Mouse (Mus musculus): ENCODE results near the gene Trim37.
"Not testable (repeated sequence)": the region's sequence is repeated elsewhere in the genome, so short reads cannot be mapped to it uniquely, and the experiment has no call there.

The Trim37 gene

GRCm38 (mm10) chr11:87233377-87233776, 106.5 kb downstream of the Trim37 start:
- DNase-seq (ENCODE audit: low read depth): no peak

- DNase-seq (ENCODE audit: low read depth): no peak
Measured at GRCm38 (mm10) chr11:87234743-87235485, 108.0 kb downstream of the Trim37 start.

- DNase-seq (ENCODE audit: low read depth): no peak
Measured at GRCm38 (mm10) chr11:87235486-87235872, 108.6 kb downstream of the Trim37 start.

GRCm38 (mm10) chr11:87238891-87239530, 112.1 kb downstream of the Trim37 start:
- DNase-seq (ENCODE audit: low read depth): no peak

- DNase-seq (ENCODE audit: low read depth): no peak
Measured at GRCm38 (mm10) chr11:87240141-87240832, 113.4 kb downstream of the Trim37 start.

GRCm38 (mm10) chr11:87240833-87241215, 113.9 kb downstream of the Trim37 start:
- no peak for DNase-seq (ENCODE audit: low read depth)

GRCm38 (mm10) chr11:87241256-87241655, 114.4 kb downstream of the Trim37 start:
- no peak for DNase-seq (ENCODE audit: low read depth)

GRCm38 (mm10) chr11:87245171-87245840, 118.4 kb downstream of the Trim37 start:
- no peak for DNase-seq (ENCODE audit: low read depth)

GRCm38 (mm10) chr11:87246107-87246651, 119.3 kb downstream of the Trim37 start:
- no peak for DNase-seq (ENCODE audit: low read depth)

- no peak for DNase-seq (ENCODE audit: low read depth)
Measured at GRCm38 (mm10) chr11:87246724-87247493, 120.0 kb downstream of the Trim37 start.

- DNase-seq (ENCODE audit: low read depth): no peak
Measured at GRCm38 (mm10) chr11:87247494-87247866, 120.6 kb downstream of the Trim37 start.

- DNase-seq (ENCODE audit: low read depth): no peak
Measured at GRCm38 (mm10) chr11:87250132-87250531, 123.3 kb downstream of the Trim37 start.

GRCm38 (mm10) chr11:87253294-87253693, 126.4 kb downstream of the Trim37 start:
- DNase-seq (ENCODE audit: low read depth): no peak

- DNase-seq (ENCODE audit: low read depth): no peak
Measured at GRCm38 (mm10) chr11:87254149-87254548, 127.3 kb downstream of the Trim37 start.

GRCm38 (mm10) chr11:87257282-87257681, 130.4 kb downstream of the Trim37 start:
- DNase-seq (ENCODE audit: low read depth): no peak

GRCm38 (mm10) chr11:87259792-87260191, 132.9 kb downstream of the Trim37 start:
- no peak for DNase-seq (ENCODE audit: low read depth)

- DNase-seq (ENCODE audit: low read depth): not testable (repeated sequence)
Measured at GRCm38 (mm10) chr11:87261705-87262104, 134.8 kb downstream of the Trim37 start.

- no peak for DNase-seq (ENCODE audit: low read depth)
Measured at GRCm38 (mm10) chr11:87263946-87264345, 137.1 kb downstream of the Trim37 start.

GRCm38 (mm10) chr11:87266246-87266645, 139.4 kb downstream of the Trim37 start:
- no peak for DNase-seq (ENCODE audit: low read depth)

- DNase-seq (ENCODE audit: low read depth): no peak
Measured at GRCm38 (mm10) chr11:87268803-87269202, 141.9 kb downstream of the Trim37 start.
